Mouse (Mus musculus): Measurements from ENCODE around the gene Twist1. TPM values are rescaled to one million over a fixed set of nuclear protein-coding genes. Genes with fewer than 3 reads are reported as not detected.

The Twist1 gene
- polyA plus RNA-seq, 1 experiment from 2014 or later, result 1.9 TPM

- H3K4me1 ChIP-seq (replicated peaks; ENCODE audit: control insufficient read depth, insufficient read depth, low read length), result 0 out of 2 replicates have a peak, but pooled peaks cover 3% of the 10 kb centered on the region
- H3K27me3 ChIP-seq (ENCODE audit: control insufficient read depth, insufficient read depth, low read length), result peaks cover 89% of the 10 kb centered on the region
- ATAC-seq (ENCODE audit: low FRiP score), result no peak
- H3K9ac ChIP-seq, result no peak overlapping the region
- DNase-seq (ENCODE audit: low spot score), result peak; percentile 28
- no peak overlapping the region for H3K4me3 ChIP-seq (replicated peaks; ENCODE audit: low read length)
- WGBS, result 10% methylated on average over 2 of the region's 2 CpGs
- no peaks in the 10 kb centered on the region for H3K9me3 ChIP-seq (ENCODE audit: control insufficient read depth, low read length)
- H3K4me2 ChIP-seq (replicated peaks), result no peak overlapping the region
- H3K27ac ChIP-seq, result no peak overlapping the region
- no peaks in the 10 kb centered on the region for H3K36me3 ChIP-seq (replicated peaks; ENCODE audit: control insufficient read depth, insufficient read depth)
Observed at GRCm38 (mm10) chr12:33964427-33964826, 7.0 kb downstream of the Twist1 start.

GRCm38 (mm10) chr12:33965661-33966360 is 8.3 kb downstream of the Twist1 start:
- WGBS, result 5% methylated on average over 5 of the region's 5 CpGs
- Histone ChIP-seq H3K27ac (no peak overlapping the region), H3K9me3 (ENCODE audit: control insufficient read depth, low read length) (no peaks in the 10 kb centered on the region; the same call in 1 of the 2 replicates), H3K4me2 (replicated peaks) (no peak overlapping the region), H3K4me1 (replicated peaks; ENCODE audit: control insufficient read depth, insufficient read depth, low read length) (0 out of 2 replicates have a peak, but pooled peaks cover 3% of the 10 kb centered on the region), H3K9ac (no peak overlapping the region), H3K27me3 (ENCODE audit: control insufficient read depth, insufficient read depth, low read length) (peaks cover 92% of the 10 kb centered on the region), H3K4me3 (replicated peaks; ENCODE audit: low read length) (no peak overlapping the region), H3K36me3 (replicated peaks; ENCODE audit: control insufficient read depth, insufficient read depth) (no peaks in the 10 kb centered on the region)
- DNase-seq (ENCODE audit: low spot score), result no peak
- no peak for ATAC-seq (ENCODE audit: low FRiP score)

- peaks cover 91% of the 10 kb centered on the region for H3K27me3 ChIP-seq (ENCODE audit: control insufficient read depth, insufficient read depth, low read length)
- no peaks in the 10 kb centered on the region; the same call in 1 of the 2 replicates for H3K9me3 ChIP-seq (ENCODE audit: control insufficient read depth, low read length)
- peak overlapping the region; percentile 40; the same call in 1 of the 2 replicates for H3K4me2 ChIP-seq (replicated peaks)
- H3K4me3 ChIP-seq (replicated peaks; ENCODE audit: low read length), result 0 out of 2 replicates have a peak overlapping the region, but pooled peaks have one; percentile 2
- 1% methylated on average over 35 of the region's 35 CpGs for WGBS
- DNase-seq (ENCODE audit: low spot score) (no peak), ATAC-seq (ENCODE audit: low FRiP score) (no peak)
- no peak overlapping the region for H3K27ac ChIP-seq
- H3K9ac ChIP-seq, result no peak overlapping the region
- H3K4me1 ChIP-seq (replicated peaks; ENCODE audit: control insufficient read depth, insufficient read depth, low read length), result 0 out of 2 replicates have a peak, but pooled peaks cover 3% of the 10 kb centered on the region
- no peaks in the 10 kb centered on the region for H3K36me3 ChIP-seq (replicated peaks; ENCODE audit: control insufficient read depth, insufficient read depth)
Observed at GRCm38 (mm10) chr12:33966490-33967415, 9.3 kb downstream of the Twist1 start.

- under 1% methylated on average over 21 of the region's 21 CpGs for WGBS
Observed at GRCm38 (mm10) chr12:33967514-33967913, 10.0 kb downstream of the Twist1 start.

GRCm38 (mm10) chr12:33968041-33968897 is 10.8 kb downstream of the Twist1 start:
- Histone ChIP-seq H3K27ac (no peak overlapping the region), H3K9me3 (ENCODE audit: control insufficient read depth, low read length) (no peaks in the 10 kb centered on the region; the same call in 1 of the 2 replicates), H3K27me3 (ENCODE audit: control insufficient read depth, insufficient read depth, low read length) (peaks cover 90% of the 10 kb centered on the region), H3K4me3 (replicated peaks; ENCODE audit: low read length) (peak overlapping the region; percentile 13), H3K9ac (no peak overlapping the region), H3K4me2 (replicated peaks) (peak overlapping the region; percentile 40), H3K4me1 (replicated peaks; ENCODE audit: control insufficient read depth, insufficient read depth, low read length) (0 out of 2 replicates have a peak, but pooled peaks cover 3% of the 10 kb centered on the region), H3K36me3 (replicated peaks; ENCODE audit: control insufficient read depth, insufficient read depth) (no peaks in the 10 kb centered on the region)
- 2% methylated on average over 37 of the region's 37 CpGs for WGBS
- DNase-seq (ENCODE audit: low spot score) (no peak), ATAC-seq (ENCODE audit: low FRiP score) (no peak)

More at GRCm38 (mm10) chr12:33967514-33967913, 10.0 kb downstream of the Twist1 start:
- Histone ChIP-seq H3K27me3 (ENCODE audit: control insufficient read depth, insufficient read depth, low read length) (peaks cover 88% of the 10 kb centered on the region), H3K4me3 (replicated peaks; ENCODE audit: low read length) (peak overlapping the region; percentile 6; the same call in 1 of the 2 replicates), H3K4me1 (replicated peaks; ENCODE audit: control insufficient read depth, insufficient read depth, low read length) (0 out of 2 replicates have a peak, but pooled peaks cover 3% of the 10 kb centered on the region), H3K4me2 (replicated peaks) (peak overlapping the region; percentile 40), H3K27ac (no peak overlapping the region), H3K9me3 (ENCODE audit: control insufficient read depth, low read length) (no peaks in the 10 kb centered on the region; the same call in 1 of the 2 replicates), H3K9ac (no peak overlapping the region), H3K36me3 (replicated peaks; ENCODE audit: control insufficient read depth, insufficient read depth) (no peaks in the 10 kb centered on the region)
- peak; percentile 49; the same call in 1 of the 2 replicates for ATAC-seq (ENCODE audit: low FRiP score)
- no peak for DNase-seq (ENCODE audit: low spot score)

GRCm38 (mm10) chr12:33968898-33969178 is 11.4 kb downstream of the Twist1 start:
- WGBS, result 14% methylated on average over 4 of the region's 4 CpGs
- DNase-seq (ENCODE audit: low spot score), result no peak

GRCm38 (mm10) chr12:33980159-33980558 is 22.7 kb downstream of the Twist1 start:
- 89% methylated on average over 4 of the region's 4 CpGs for WGBS
- DNase-seq (ENCODE audit: low spot score) (no peak), ATAC-seq (ENCODE audit: low FRiP score) (no peak)
- H3K27me3 ChIP-seq (ENCODE audit: control insufficient read depth, insufficient read depth, low read length), result no peaks in the 10 kb centered on the region
- no peak overlapping the region for H3K4me2 ChIP-seq (replicated peaks)
- H3K4me1 ChIP-seq (replicated peaks; ENCODE audit: control insufficient read depth, insufficient read depth, low read length), result no peaks in the 10 kb centered on the region
- H3K9ac ChIP-seq, result no peak overlapping the region
- H3K36me3 ChIP-seq (replicated peaks; ENCODE audit: control insufficient read depth, insufficient read depth), result no peaks in the 10 kb centered on the region
- no peak overlapping the region for H3K27ac ChIP-seq
- no peak overlapping the region for H3K4me3 ChIP-seq (replicated peaks; ENCODE audit: low read length)
- no peaks in the 10 kb centered on the region for H3K9me3 ChIP-seq (ENCODE audit: control insufficient read depth, low read length)

More at GRCm38 (mm10) chr12:33968898-33969178, 11.4 kb downstream of the Twist1 start:
- H3K9ac ChIP-seq, result no peak overlapping the region
- no peak overlapping the region for H3K4me3 ChIP-seq (replicated peaks; ENCODE audit: low read length)
- peak; percentile 35; the same call in 1 of the 2 replicates for ATAC-seq (ENCODE audit: low FRiP score)
- no peak overlapping the region for H3K27ac ChIP-seq
- peaks cover 87% of the 10 kb centered on the region for H3K27me3 ChIP-seq (ENCODE audit: control insufficient read depth, insufficient read depth, low read length)
- H3K36me3 ChIP-seq (replicated peaks; ENCODE audit: control insufficient read depth, insufficient read depth), result no peaks in the 10 kb centered on the region
- H3K4me2 ChIP-seq (replicated peaks), result no peak overlapping the region
- H3K9me3 ChIP-seq (ENCODE audit: control insufficient read depth, low read length), result no peaks in the 10 kb centered on the region; the same call in 1 of the 2 replicates
- 0 out of 2 replicates have a peak, but pooled peaks cover 3% of the 10 kb centered on the region for H3K4me1 ChIP-seq (replicated peaks; ENCODE audit: control insufficient read depth, insufficient read depth, low read length)

GRCm38 (mm10) chr12:33981433-33981832 is 24.0 kb downstream of the Twist1 start:
- Histone ChIP-seq H3K36me3 (replicated peaks; ENCODE audit: control insufficient read depth, insufficient read depth) (no peaks in the 10 kb centered on the region), H3K4me2 (replicated peaks) (no peak overlapping the region), H3K27ac (no peak overlapping the region), H3K4me3 (replicated peaks; ENCODE audit: low read length) (no peak overlapping the region), H3K9ac (no peak overlapping the region), H3K4me1 (replicated peaks; ENCODE audit: control insufficient read depth, insufficient read depth, low read length) (no peaks in the 10 kb centered on the region), H3K27me3 (ENCODE audit: control insufficient read depth, insufficient read depth, low read length) (no peaks in the 10 kb centered on the region), H3K9me3 (ENCODE audit: control insufficient read depth, low read length) (no peaks in the 10 kb centered on the region)
- 26% methylated on average over 7 of the region's 7 CpGs for WGBS
- DNase-seq (ENCODE audit: low spot score) (no peak), ATAC-seq (ENCODE audit: low FRiP score) (no peak)
